Mouse (Mus musculus): ENCODE data around the gene Trim7.

- TF ChIP-seq CTCF (IDR thresholded peaks at IDR 0.05; ENCODE audit: borderline replicate concordance, control insufficient read depth, extremely low read depth, insufficient read depth, low read length, poor library complexity) (no peak), POLR2A (IDR thresholded peaks at IDR 0.05; ENCODE audit: control insufficient read depth, extremely low read depth, insufficient read depth, low read length, poor library complexity) (no peak)
These were observed 47.8 kb downstream of the Trim7 start for GRCm38 (mm10) chr11:48873591-48874290.

All from thymus, adult 2 months (tissue).